Mouse (Mus musculus) thymus, adult 2 months (tissue): ENCODE results near the gene Gm14692. TPM values are rescaled to one million over a fixed set of nuclear protein-coding genes. Genes with fewer than 3 reads are reported as not detected.
"Not testable (repeated sequence)": the region's sequence is repeated elsewhere in the genome, so short reads cannot be mapped to it uniquely, and the experiment has no call there.

Source experiments
- DNase-seq: peaks from one replicate; pipeline ENCODE4 v3.0.0; 2021
- H3K27ac ChIP-seq: fragments of 200-500 bp; 2 replicates; pipeline ENCODE4 v1.5.1; 2012; ENCODE audit warnings: low read length, control low read depth; ENCODE audit not compliant: control insufficient read depth, insufficient read depth
- H3K27me3 ChIP-seq: fragments of 200-500 bp; 2 replicates; pipeline ENCODE4 v1.6.1; 2012; ENCODE audit warnings: mild to moderate bottlenecking, low read length, moderate library complexity, mixed read lengths; ENCODE audit not compliant: control insufficient read depth, insufficient read depth
- H3K36me3 ChIP-seq: fragments of 200-500 bp; 2 replicates; pipeline ENCODE4 v1.6.1; 2012; ENCODE audit warnings: mild to moderate bottlenecking, low read length, moderate library complexity; ENCODE audit not compliant: control insufficient read depth, insufficient read depth
- H3K4me1 ChIP-seq: fragments of 200-500 bp; replicated peaks from 2 replicates; pipeline ENCODE4 v1.6.1; 2012; ENCODE audit warnings: low read length; ENCODE audit not compliant: control insufficient read depth, insufficient read depth
- H3K4me3 ChIP-seq: fragments of 200-500 bp; 2 replicates; pipeline ENCODE4 v1.5.1; 2012; ENCODE audit warnings: mild to moderate bottlenecking, low read length, control low read depth, moderate library complexity; ENCODE audit not compliant: control insufficient read depth, insufficient read depth
- WGBS: fragments of 180-500 bp; shearing (Covaris S2); methylation state at CpG from one replicate; pipeline ENCODE4 v1.1.7; 2018; 5-methylcytosine and 5-hydroxymethylcytosine counted together
- polyA plus RNA-seq: library from polyadenylated mRNA; depleted of rRNA; stranded (reverse); fragments of >200 nt; gene quantifications from 2 replicates; pipeline ENCODE4 v1.2.3, GENCODE M21; 2012; rRNA removed

The Gm14692 gene
- not detected in 2 replicates for polyA plus RNA-seq

GRCm38 (mm10) chrX:67695398-67695797 is at the start of gene Gm14692:
Gene Gm14692 (plus strand): TSS chrX:67695698.
- H3K36me3 ChIP-seq, H3K4me1 ChIP-seq, H3K4me3 ChIP-seq, H3K27ac ChIP-seq, DNase-seq, H3K27me3 ChIP-seq: not testable (repeated sequence)
- 92% methylated on average over 4 of the region's 10 CpGs for WGBS

- not testable (repeated sequence) for DNase-seq, H3K36me3 ChIP-seq, H3K4me1 ChIP-seq, H3K4me3 ChIP-seq, H3K27me3 ChIP-seq, H3K27ac ChIP-seq
- 100% methylated on average over 2 of the region's 11 CpGs for WGBS
These were observed 2.0 kb upstream of the Gm14692 start, which contains the start of gene Gm1140 for GRCm38 (mm10) chrX:67693462-67693861. Gene Gm1140 (minus strand): TSS chrX:67693562.

Other genes starting within 250 kb of the Gm14692 start
- not detected in 2 replicates for gene Gm1140, start 2.1 kb upstream of the Gm14692 start, polyA plus RNA-seq
- gene 4933436I01Rik, start 225.8 kb downstream of the Gm14692 start, polyA plus RNA-seq, result not detected in 2 replicates